Mouse (Mus musculus) embryonic facial prominence, embryonic 15.5 days (tissue): ENCODE measurements around the gene Plcl1. TPM values are rescaled to one million over a fixed set of nuclear protein-coding genes. Genes with fewer than 3 reads are reported as not detected.

ENCODE experiments used
- ATAC-seq: fragments of 200-750 bp; cut with Nextera tagmentation; 2 replicates; pipeline ENCODE4 v1.8.0; 2017; ENCODE audit warnings: low read depth, moderate TSS enrichment; ENCODE audit not compliant: insufficient number of reproducible peaks, low FRiP score, low TSS enrichment
- H3K27ac ChIP-seq: fragments of 300-500 bp; sonication (generic); replicated peaks from 2 replicates; pipeline ENCODE4 v1.5.1; 2015; ENCODE audit warnings: mild to moderate bottlenecking, inconsistent platforms
- H3K27me3 ChIP-seq: fragments of 300-500 bp; sonication (generic); 2 replicates; pipeline ENCODE4 v1.6.1; 2015; ENCODE audit warnings: inconsistent platforms
- H3K36me3 ChIP-seq: fragments of 300-500 bp; sonication (generic); 2 replicates; pipeline ENCODE4 v1.6.1; 2015; ENCODE audit warnings: mild to moderate bottlenecking, inconsistent platforms
- H3K4me1 ChIP-seq: fragments of 300-500 bp; sonication (generic); 2 replicates; pipeline ENCODE4 v1.6.1; 2015; ENCODE audit warnings: inconsistent platforms
- H3K4me2 ChIP-seq: fragments of 300-500 bp; sonication (generic); replicated peaks from 2 replicates; pipeline ENCODE4 v1.6.1; 2015; ENCODE audit warnings: mild to moderate bottlenecking, inconsistent platforms
- H3K4me3 ChIP-seq: fragments of 300-500 bp; sonication (generic); replicated peaks from 2 replicates; pipeline ENCODE4 v1.5.1; 2015; ENCODE audit warnings: mild to moderate bottlenecking, inconsistent platforms
- H3K9ac ChIP-seq: fragments of 300-500 bp; sonication (generic); 2 replicates; pipeline ENCODE4 v1.6.1; 2015; ENCODE audit warnings: inconsistent platforms
- H3K9me3 ChIP-seq: fragments of 300-500 bp; sonication (generic); replicated peaks from 2 replicates; pipeline ENCODE4 v1.6.1; 2016; ENCODE audit warnings: inconsistent platforms
- WGBS: fragments of 180-500 bp; shearing (Covaris S2); methylation state at CpG from one replicate; pipeline ENCODE4 v1.1.7; 2015; 5-methylcytosine and 5-hydroxymethylcytosine counted together
- polyA plus RNA-seq: library from polyadenylated mRNA; unstranded; fragments of >200 nt; fragmentation: Nextera tagmentation; extraction: Ambion mirVana; gene quantifications from 2 replicates; pipeline ENCODE4 v1.2.1, GENCODE M21; 2015

The Plcl1 gene
- polyA plus RNA-seq, 1 experiment from 2014 or later = 2.2 TPM

- Histone ChIP-seq H3K36me3 (no peaks in the 10 kb centered on the region), H3K4me1 (peaks cover 17% of the 10 kb centered on the region), H3K4me2 (peak overlapping the region; percentile 85), H3K27me3 (peaks cover 8% of the 10 kb centered on the region; the same call in 1 of the 2 replicates), H3K9me3 (no peaks in the 10 kb centered on the region), H3K4me3 (peak overlapping the region; percentile 70), H3K27ac (peak overlapping the region; percentile 31), H3K9ac (peak overlapping the region; percentile 26)
- WGBS = 3% methylated on average over 35 of the region's 35 CpGs
- no peak for ATAC-seq
Observed at GRCm38 (mm10) chr1:55406531-55407375, 1.0 kb downstream of the Plcl1 start.

- Histone ChIP-seq H3K9ac (no peak overlapping the region), H3K27me3 (peaks cover 5% of the 10 kb centered on the region; the same call in 1 of the 2 replicates), H3K4me1 (peaks cover 7% of the 10 kb centered on the region; the same call in 1 of the 2 replicates), H3K4me3 (no peak overlapping the region), H3K9me3 (no peaks in the 10 kb centered on the region), H3K4me2 (no peak overlapping the region), H3K27ac (no peak overlapping the region), H3K36me3 (no peaks in the 10 kb centered on the region)
- no peak for ATAC-seq
- WGBS = 82% methylated on average over 2 of the region's 2 CpGs
Observed at GRCm38 (mm10) chr1:55410670-55411069, 4.9 kb downstream of the Plcl1 start.

- no peak overlapping the region for H3K4me2 ChIP-seq
- peaks cover 5% of the 10 kb centered on the region; the same call in 1 of the 2 replicates for H3K27me3 ChIP-seq
- ATAC-seq = no peak
- WGBS = 78% methylated on average over 2 of the region's 2 CpGs
- no peaks in the 10 kb centered on the region for H3K9me3 ChIP-seq
- H3K4me3 ChIP-seq = no peak overlapping the region
- H3K9ac ChIP-seq = no peak overlapping the region
- H3K36me3 ChIP-seq = no peaks in the 10 kb centered on the region
- H3K4me1 ChIP-seq = peaks cover 7% of the 10 kb centered on the region; the same call in 1 of the 2 replicates
- no peak overlapping the region for H3K27ac ChIP-seq
Observed at GRCm38 (mm10) chr1:55411079-55411478, 5.4 kb downstream of the Plcl1 start.

- WGBS = 61% methylated on average over 6 of the region's 6 CpGs
- H3K4me2 ChIP-seq = no peak overlapping the region
- H3K27me3 ChIP-seq = no peaks in the 10 kb centered on the region
- no peaks in the 10 kb centered on the region for H3K36me3 ChIP-seq
- H3K27ac ChIP-seq = no peak overlapping the region
- no peak for ATAC-seq
- H3K4me3 ChIP-seq = no peak overlapping the region
- no peaks in the 10 kb centered on the region for H3K9me3 ChIP-seq
- H3K4me1 ChIP-seq = no peaks in the 10 kb centered on the region
- H3K9ac ChIP-seq = no peak overlapping the region
Observed at GRCm38 (mm10) chr1:55412569-55412968, 6.8 kb downstream of the Plcl1 start.

- Histone ChIP-seq H3K4me2 (no peak overlapping the region), H3K36me3 (no peaks in the 10 kb centered on the region), H3K9ac (no peak overlapping the region), H3K4me1 (no peaks in the 10 kb centered on the region), H3K27ac (no peak overlapping the region), H3K9me3 (no peaks in the 10 kb centered on the region), H3K27me3 (no peaks in the 10 kb centered on the region), H3K4me3 (no peak overlapping the region)
- 67% methylated on average over 1 of the region's 1 CpGs for WGBS
- no peak for ATAC-seq
Observed at GRCm38 (mm10) chr1:55413534-55413933, 7.8 kb downstream of the Plcl1 start.

- H3K9me3 ChIP-seq = no peaks in the 10 kb centered on the region
- 84% methylated on average over 3 of the region's 3 CpGs for WGBS
- ATAC-seq = no peak
- no peak overlapping the region for H3K4me2 ChIP-seq
- no peaks in the 10 kb centered on the region for H3K27me3 ChIP-seq
- no peak overlapping the region for H3K9ac ChIP-seq
- no peak overlapping the region for H3K4me3 ChIP-seq
- H3K27ac ChIP-seq = no peak overlapping the region
- no peaks in the 10 kb centered on the region for H3K4me1 ChIP-seq
- H3K36me3 ChIP-seq = no peaks in the 10 kb centered on the region
Observed at GRCm38 (mm10) chr1:55418968-55419367, 13.2 kb downstream of the Plcl1 start.

- H3K4me3 ChIP-seq = no peak overlapping the region
- H3K9me3 ChIP-seq = no peaks in the 10 kb centered on the region
- no peak for ATAC-seq
- no peak overlapping the region for H3K9ac ChIP-seq
- H3K27me3 ChIP-seq = no peaks in the 10 kb centered on the region
- WGBS = 61% methylated on average over 2 of the region's 2 CpGs
- H3K4me1 ChIP-seq = no peaks in the 10 kb centered on the region
- H3K36me3 ChIP-seq = no peaks in the 10 kb centered on the region
- H3K4me2 ChIP-seq = no peak overlapping the region
- H3K27ac ChIP-seq = no peak overlapping the region
Observed at GRCm38 (mm10) chr1:55427607-55428006, 21.9 kb downstream of the Plcl1 start.

GRCm38 (mm10) chr1:55429051-55429450 is 23.3 kb downstream of the Plcl1 start:
- Histone ChIP-seq H3K4me3 (no peak overlapping the region), H3K4me2 (no peak overlapping the region), H3K27ac (no peak overlapping the region), H3K9ac (no peak overlapping the region), H3K27me3 (no peaks in the 10 kb centered on the region), H3K4me1 (no peaks in the 10 kb centered on the region), H3K36me3 (no peaks in the 10 kb centered on the region), H3K9me3 (no peaks in the 10 kb centered on the region)
- WGBS = 81% methylated on average over 2 of the region's 2 CpGs
- ATAC-seq = no peak

GRCm38 (mm10) chr1:55429708-55430107 is 24.0 kb downstream of the Plcl1 start:
- Histone ChIP-seq H3K36me3 (no peaks in the 10 kb centered on the region), H3K4me1 (no peaks in the 10 kb centered on the region), H3K4me3 (no peak overlapping the region), H3K4me2 (no peak overlapping the region), H3K9me3 (no peaks in the 10 kb centered on the region), H3K9ac (no peak overlapping the region), H3K27ac (no peak overlapping the region), H3K27me3 (no peaks in the 10 kb centered on the region)
- WGBS = 96% methylated on average over 1 of the region's 1 CpGs
- no peak for ATAC-seq

GRCm38 (mm10) chr1:55430587-55430986 is 24.9 kb downstream of the Plcl1 start:
- WGBS = 91% methylated on average over 3 of the region's 3 CpGs
- H3K9me3 ChIP-seq = no peaks in the 10 kb centered on the region
- H3K4me3 ChIP-seq = no peak overlapping the region
- H3K9ac ChIP-seq = no peak overlapping the region
- no peak overlapping the region for H3K4me2 ChIP-seq
- H3K4me1 ChIP-seq = no peaks in the 10 kb centered on the region
- ATAC-seq = no peak
- no peaks in the 10 kb centered on the region for H3K36me3 ChIP-seq
- no peaks in the 10 kb centered on the region for H3K27me3 ChIP-seq
- no peak overlapping the region for H3K27ac ChIP-seq

- Histone ChIP-seq H3K36me3 (no peaks in the 10 kb centered on the region), H3K4me1 (no peaks in the 10 kb centered on the region), H3K27ac (no peak overlapping the region), H3K4me3 (no peak overlapping the region), H3K4me2 (no peak overlapping the region), H3K27me3 (no peaks in the 10 kb centered on the region), H3K9me3 (no peaks in the 10 kb centered on the region), H3K9ac (no peak overlapping the region)
- WGBS = 66% methylated on average over 5 of the region's 5 CpGs
- ATAC-seq = no peak
Observed at GRCm38 (mm10) chr1:55436589-55436988, 30.9 kb downstream of the Plcl1 start.

- Histone ChIP-seq H3K9ac (no peak overlapping the region), H3K4me3 (no peak overlapping the region), H3K4me1 (no peaks in the 10 kb centered on the region), H3K27me3 (no peaks in the 10 kb centered on the region), H3K9me3 (no peaks in the 10 kb centered on the region), H3K36me3 (no peaks in the 10 kb centered on the region), H3K4me2 (no peak overlapping the region), H3K27ac (no peak overlapping the region)
- ATAC-seq = no peak
- WGBS = 68% methylated on average over 8 of the region's 8 CpGs
Observed at GRCm38 (mm10) chr1:55437095-55437494, 31.4 kb downstream of the Plcl1 start.
